Mouse (Mus musculus): ENCODE measurements at regions not wholly inside any gene's neighbourhood (a gene's known extent, or its start where the extent isn't known, plus 50 kb on each side); places are given as distances from the start of the nearest gene placed in this dataset.

- no peak for DNase-seq (ENCODE audit: low spot score)
Observed at GRCm38 (mm10) chr13:41899281-41899680, 51.8 kb upstream of the Adtrp start.

- no peak for DNase-seq (ENCODE audit: low spot score)
Observed at GRCm38 (mm10) chr13:41897481-41898317, 50.2 kb upstream of the Adtrp start.

Measured in gastrocnemius, adult 18-20 months (tissue).